Mouse (Mus musculus): ENCODE measurements at regions not wholly inside any gene's neighbourhood (a gene's known extent, or its start where the extent isn't known, plus 50 kb on each side); places are given as distances from the start of the nearest gene placed in this dataset.

DNA sequence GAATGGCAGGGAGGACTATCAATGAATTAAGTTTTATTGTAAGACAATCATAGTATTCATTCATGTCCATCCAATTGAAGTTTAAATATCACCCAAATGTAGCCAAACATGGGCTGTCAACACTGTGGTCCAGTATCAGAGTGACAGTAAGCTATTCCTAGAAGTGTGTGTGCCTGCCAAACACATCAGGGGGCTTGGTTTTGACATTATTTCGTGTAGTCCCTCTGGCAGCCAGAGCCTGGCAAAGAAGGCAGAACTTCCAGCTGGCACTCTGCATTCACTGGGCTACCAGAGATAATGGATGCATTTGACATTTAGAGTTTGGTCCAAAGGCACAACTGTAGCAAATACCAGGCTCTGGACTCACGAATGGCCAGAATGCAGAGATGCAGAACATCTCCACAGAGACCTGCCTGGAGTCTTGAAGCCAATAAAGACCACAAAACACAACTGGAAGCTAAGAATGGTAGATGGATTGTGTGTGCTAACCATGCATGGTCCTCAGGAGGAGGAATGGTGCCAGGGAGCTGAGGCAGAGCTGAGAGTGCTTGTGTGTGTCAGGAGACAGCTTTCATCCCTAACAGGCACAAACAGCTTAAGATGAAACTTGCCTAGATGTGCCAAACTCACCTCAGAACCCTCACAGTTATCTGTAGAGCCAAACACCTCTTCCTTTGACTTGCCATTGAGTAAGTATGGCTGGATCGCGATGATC lies 210.9 kb downstream of the Lrig3 start:
- DNase-seq, result no peak

GRCm38 (mm10) chr10:126182386-126182785 lies 216.4 kb downstream of the Lrig3 start:
- DNase-seq, result no peak

DNA sequence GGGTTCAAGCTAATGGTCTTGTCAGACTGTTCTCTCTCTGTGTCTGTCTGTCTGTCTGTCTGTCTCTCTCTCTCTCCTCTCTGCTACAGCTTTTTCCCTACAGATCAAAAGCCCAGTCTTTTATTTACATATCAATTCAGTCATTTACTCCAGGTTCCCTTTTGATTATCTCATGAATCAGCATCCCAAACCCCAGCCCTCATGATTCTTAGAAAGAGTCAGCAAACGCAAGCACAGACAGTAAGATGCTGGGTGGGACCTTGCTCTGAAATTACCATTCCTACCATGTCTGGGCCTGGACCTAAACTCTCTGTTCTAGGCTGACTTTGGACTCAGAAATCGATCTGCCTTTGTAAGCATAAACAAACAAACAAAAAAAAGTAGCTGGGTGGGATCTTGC lies 218.0 kb downstream of the Lrig3 start:
- DNase-seq, result no peak

- DNase-seq, result no peak
Observed at GRCm38 (mm10) chr10:126185410-126185809, 219.4 kb downstream of the Lrig3 start.

- DNase-seq, result no peak
Observed at GRCm38 (mm10) chr10:126186086-126186485, 220.1 kb downstream of the Lrig3 start.

GRCm38 (mm10) chr10:126189001-126189400 lies 223.0 kb downstream of the Lrig3 start:
- no peak for DNase-seq
